In genomic region chr10:41651532-41651931, GRCm38 (mm10) we compare ENCODE assay signal across 25 mouse cellular contexts.
DNase-seq lines count a peak whose midpoint lies in the region; ATAC-seq lines count a peak whose summit lies in the region.
"Had no signal": no experiment of that assay in that cellular context is flagged by ENCODE, and none has a peak within 500 bp of the region (broad histone marks: within the 10 kb centered on the region; RNA-seq: fewer than 3 reads in every experiment).

No protein-coding gene starts in this region.

- H3K27me3 ChIP-seq in hindbrain, embryonic 16.5 days (replicated peaks; ENCODE audit: control insufficient read depth, insufficient read depth, low read length) = no peaks in the 10 kb centered on the region
- no peaks in the 10 kb centered on the region for H3K27me3 ChIP-seq in hindbrain, embryonic 13.5 days
- H3K27me3 ChIP-seq in lung, embryonic 15.5 days = no peaks in the 10 kb centered on the region
- H3K27me3 ChIP-seq: limb, embryonic 13.5 days; midbrain, embryonic 13.5 days; neural tube, embryonic 15.5 days had no signal

- no peak overlapping the region for H3K9ac ChIP-seq in hindbrain, embryonic 16.5 days (ENCODE audit: low read depth, low read length)
- H3K9ac ChIP-seq in hindbrain, embryonic 13.5 days = no peak overlapping the region
- no peak overlapping the region for H3K9ac ChIP-seq in lung, embryonic 15.5 days
- H3K9ac ChIP-seq: limb, embryonic 13.5 days; midbrain, embryonic 13.5 days; neural tube, embryonic 15.5 days had no signal

- no peak overlapping the region for H3K27ac ChIP-seq in hindbrain, embryonic 16.5 days (ENCODE audit: low read depth, low read length)
- no peak overlapping the region for H3K27ac ChIP-seq in hindbrain, embryonic 13.5 days
- peak overlapping the region; percentile 58 for H3K27ac ChIP-seq in lung, embryonic 15.5 days
- H3K27ac ChIP-seq: gastrocnemius, adult 2 months; limb, embryonic 13.5 days; macrophage; midbrain, embryonic 13.5 days; neural tube, embryonic 15.5 days had no signal

- no peaks in the 10 kb centered on the region for H3K36me3 ChIP-seq in hindbrain, embryonic 16.5 days (ENCODE audit: control insufficient read depth, insufficient read depth, low read length)
- H3K36me3 ChIP-seq in hindbrain, embryonic 13.5 days = no peaks in the 10 kb centered on the region
- no peaks in the 10 kb centered on the region for H3K36me3 ChIP-seq in lung, embryonic 15.5 days
- H3K36me3 ChIP-seq: limb, embryonic 13.5 days; midbrain, embryonic 13.5 days; neural tube, embryonic 15.5 days had no signal

- H3K4me3 ChIP-seq in hindbrain, embryonic 16.5 days (ENCODE audit: low read length) = no peak overlapping the region
- no peak overlapping the region for H3K4me3 ChIP-seq in hindbrain, embryonic 13.5 days
- no peak overlapping the region for H3K4me3 ChIP-seq in lung, embryonic 15.5 days
- H3K4me3 ChIP-seq: erythroblast, embryonic 14.5 days; gastrocnemius, adult 2 months; limb, embryonic 13.5 days; midbrain, embryonic 13.5 days; neural tube, embryonic 15.5 days had no signal

- no peaks in the 10 kb centered on the region for H3K9me3 ChIP-seq in hindbrain, embryonic 16.5 days (ENCODE audit: control insufficient read depth, low read length)
- H3K9me3 ChIP-seq in hindbrain, embryonic 13.5 days = no peaks in the 10 kb centered on the region
- no peaks in the 10 kb centered on the region for H3K9me3 ChIP-seq in lung, embryonic 15.5 days
- H3K9me3 ChIP-seq: limb, embryonic 13.5 days; midbrain, embryonic 13.5 days; neural tube, embryonic 15.5 days had no signal

- H3K4me1 ChIP-seq in hindbrain, embryonic 16.5 days (ENCODE audit: control insufficient read depth, insufficient read depth, low read depth, low read length) = no peaks in the 10 kb centered on the region
- peaks cover 4% of the 10 kb centered on the region; the same call in 1 of the 2 replicates for H3K4me1 ChIP-seq in hindbrain, embryonic 13.5 days (replicated peaks)
- peaks cover 26% of the 10 kb centered on the region for H3K4me1 ChIP-seq in lung, embryonic 15.5 days
- H3K4me1 ChIP-seq: neural tube, embryonic 15.5 days had no signal

- H3K4me2 ChIP-seq in hindbrain, embryonic 16.5 days (ENCODE audit: low read length) = no peak overlapping the region
- H3K4me2 ChIP-seq in hindbrain, embryonic 13.5 days = no peak overlapping the region
- H3K4me2 ChIP-seq in lung, embryonic 15.5 days = no peak overlapping the region
- H3K4me2 ChIP-seq: limb, embryonic 13.5 days; liver, embryonic 11.5 days; midbrain, embryonic 13.5 days; neural tube, embryonic 15.5 days had no signal

- ATAC-seq in hindbrain, embryonic 16.5 days = 0 out of 2 replicates have a peak, but pooled peaks have one; percentile 9
- ATAC-seq in hindbrain, embryonic 13.5 days (ENCODE audit: low FRiP score) = no peak
- ATAC-seq in lung, embryonic 15.5 days (ENCODE audit: borderline replicate concordance, extremely low read depth, low FRiP score, low TSS enrichment) = no peak
- ATAC-seq: forebrain, embryonic 16.5 days had no signal

- WGBS in hindbrain, embryonic 16.5 days = 78% methylated on average over 3 of the region's 3 CpGs
- WGBS in hindbrain, embryonic 13.5 days = 85% methylated on average over 3 of the region's 3 CpGs
- 68% methylated on average over 3 of the region's 3 CpGs for WGBS in lung, embryonic 15.5 days

- no peak for DNase-seq in lung, adult 18-20 months
- DNase-seq in Muller cell, postnatal 12 days (ENCODE audit: inconsistent ontology term) = peak; percentile 1
- DNase-seq in retina, embryonic 14.5 days (ENCODE audit: low spot score) = peak; percentile 13
- DNase-seq in kidney, postnatal 14 days = no peak
- DNase-seq: adrenal gland, postnatal 14 days; B cell, adult 2 months; cerebellum, adult 11 months; cerebellum, adult 9-10 months; gastrocnemius, adult 2 months; kidney, adult 11 months; kidney, postnatal 25 days; right cerebral cortex, adult 18-20 months; right cerebral cortex, postnatal 4 days; thymus, adult 18-20 months; thymus, postnatal 25 days had no signal

Comparison
In these comparisons a context has a peak if more than half of its experiments do, and no peak if none do; other contexts are left out.
1. DNase-seq: peak in Muller cell, postnatal 12 days (single experiment) and retina, embryonic 14.5 days (single experiment); none in lung, adult 18-20 months (0 of 2) and kidney, postnatal 14 days (single experiment).